Mouse (Mus musculus): ENCODE results near the gene Pramel4. TPM values are rescaled to one million over a fixed set of nuclear protein-coding genes. Genes with fewer than 3 reads are reported as not detected.
"Not testable (repeated sequence)": the region's sequence is repeated elsewhere in the genome, so short reads cannot be mapped to it uniquely, and the experiment has no call there.

The Pramel4 gene
- not detected for total RNA-seq (2021)
- long read RNA-seq: 0 reads

GRCm38 (mm10) chr4:144058826-144059225 lies at the start of gene Pramel4:
Gene Pramel4, plus strand, starts transcription at chr4:144059126.
- DNase-seq (ENCODE audit: low spot score in 2 of 2): not testable (repeated sequence)

- DNase-seq (ENCODE audit: low spot score in 2 of 2): not testable (repeated sequence)
Measured at GRCm38 (mm10) chr4:144106174-144106573, 47.2 kb downstream of the Pramel4 start, which contains the start of gene Gm13102. Gene Gm13102, plus strand, starts transcription at chr4:144106474.

Other genes starting within 250 kb of the Pramel4 start
- not detected for gene Gm13084, start 243.0 kb upstream of the Pramel4 start, total RNA-seq (2021)
- gene Gm13103, start 212.6 kb upstream of the Pramel4 start, total RNA-seq (2021): not detected
- gene Pramef6, start 158.7 kb upstream of the Pramel4 start, total RNA-seq (2021): not detected
- gene Pramef25, start 108.1 kb upstream of the Pramel4 start, total RNA-seq (2021): not detected
- gene Gm13101, start 92.2 kb upstream of the Pramel4 start, total RNA-seq (2021): not detected
- gene Pramef17, start 64.8 kb upstream of the Pramel4 start, total RNA-seq (2021): not detected
- not detected for gene Gm13102, start 47.3 kb downstream of the Pramel4 start, total RNA-seq (2021)
- gene Oog3, start 103.5 kb downstream of the Pramel4 start, total RNA-seq (2021): not detected
- gene Oog2, start 131.6 kb downstream of the Pramel4 start, total RNA-seq (2021): not detected
- gene C87977, start 154.2 kb downstream of the Pramel4 start, total RNA-seq (2021): not detected
- not detected for gene Pramel5, start 221.4 kb downstream of the Pramel4 start, total RNA-seq (2021)